Mouse (Mus musculus) ovary, adult 10 weeks (tissue): ENCODE data around the gene Clcn3. TPM values are rescaled to one million over a fixed set of nuclear protein-coding genes. Genes with fewer than 3 reads are reported as not detected.

Experiments
- polyA plus RNA-seq: library from polyadenylated mRNA; stranded (reverse); fragments of 350-450 nt; fragmentation: Illumina TruSeq; extraction: RNeasy Lipid Tissue Mini Kit (QIAGEN cat#74804); gene quantifications from one replicate; pipeline ENCODE4 v1.2.3, GENCODE M21; 2014

Gene Clcn3
- polyA plus RNA-seq: 110 TPM

GRCm38 (mm10) chr8:60982701-60983687 is at the start of gene Clcn3:
Gene Clcn3, minus strand, starts transcription at chr8:60983300.

GRCm38 (mm10) chr8:60992910-60993638 is 10.0 kb upstream of the Clcn3 start, which contains the start of gene Nek1:
Gene Nek1, plus strand, starts transcription at chr8:60993195.

GRCm38 (mm10) chr8:60889843-60890519 is 93.1 kb downstream of the Clcn3 start, which contains the start of gene Hpf1:
Gene Hpf1, plus strand, starts transcription at chr8:60890418.

Other genes starting within 250 kb of the Clcn3 start
- 185 TPM for gene Hpf1, start 92.9 kb downstream of the Clcn3 start, polyA plus RNA-seq
- gene Nek1, start 9.9 kb upstream of the Clcn3 start, polyA plus RNA-seq: 63.1 TPM
- gene Sh3rf1, start 240.6 kb upstream of the Clcn3 start, polyA plus RNA-seq: 7.7 TPM